Mouse (Mus musculus): ENCODE data around the gene Lmf2. TPM values are rescaled to one million over a fixed set of nuclear protein-coding genes. Genes with fewer than 3 reads are reported as not detected.
A peak's percentile ranks its signal among the peaks of the same experiment; 100 is the strongest.

The Lmf2 gene
- polyA plus RNA-seq, 1 experiment = 32.5 TPM

GRCm38 (mm10) chr15:89339696-89340095 lies 15.8 kb downstream of the Lmf2 start:
- no peak for TF ChIP-seq POLR2A (IDR thresholded peaks at IDR 0.05; ENCODE audit: borderline replicate concordance, extremely low read depth, insufficient read depth, insufficient read length, poor library complexity, severe bottlenecking)
- no peak for TF ChIP-seq CTCF (IDR thresholded peaks at IDR 0.05; ENCODE audit: borderline replicate concordance, extremely low read depth, insufficient read depth, insufficient read length)
- no peak for DNase-seq (ENCODE audit: low read depth)

DNA sequence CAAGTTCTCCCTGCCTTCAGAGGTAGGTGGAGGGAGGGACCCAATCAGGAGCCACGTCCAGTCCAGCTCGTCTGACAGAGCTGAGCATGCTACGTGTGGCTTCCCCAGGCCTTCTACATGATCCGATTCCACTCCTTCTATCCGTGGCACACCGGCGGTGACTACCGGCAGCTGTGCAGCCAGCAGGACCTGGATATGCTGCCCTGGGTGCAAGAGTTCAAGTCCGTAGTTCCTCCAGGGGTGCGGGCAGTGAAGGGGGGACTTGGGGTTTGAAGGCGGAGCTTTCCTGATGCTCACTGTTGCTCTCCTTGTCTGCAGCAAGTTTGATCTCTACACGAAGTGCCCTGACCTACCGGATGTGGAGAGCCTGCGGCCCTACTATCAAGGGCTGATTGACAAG lies 19.0 kb downstream of the Lmf2 start:
- TF ChIP-seq POLR2A (IDR thresholded peaks at IDR 0.05; ENCODE audit: borderline replicate concordance, extremely low read depth, insufficient read depth, insufficient read length, poor library complexity, severe bottlenecking) (no peak), CTCF (IDR thresholded peaks at IDR 0.05; ENCODE audit: borderline replicate concordance, extremely low read depth, insufficient read depth, insufficient read length) (no peak)
- no peak for DNase-seq (ENCODE audit: low read depth)

- TF ChIP-seq POLR2A (IDR thresholded peaks at IDR 0.05; ENCODE audit: borderline replicate concordance, extremely low read depth, insufficient read depth, insufficient read length, poor library complexity, severe bottlenecking) = no peak
- TF ChIP-seq CTCF (IDR thresholded peaks at IDR 0.05; ENCODE audit: borderline replicate concordance, extremely low read depth, insufficient read depth, insufficient read length) = no peak
- DNase-seq (ENCODE audit: low read depth) = no peak
These were observed 20.5 kb downstream of the Lmf2 start for GRCm38 (mm10) chr15:89334774-89335537.

DNA sequence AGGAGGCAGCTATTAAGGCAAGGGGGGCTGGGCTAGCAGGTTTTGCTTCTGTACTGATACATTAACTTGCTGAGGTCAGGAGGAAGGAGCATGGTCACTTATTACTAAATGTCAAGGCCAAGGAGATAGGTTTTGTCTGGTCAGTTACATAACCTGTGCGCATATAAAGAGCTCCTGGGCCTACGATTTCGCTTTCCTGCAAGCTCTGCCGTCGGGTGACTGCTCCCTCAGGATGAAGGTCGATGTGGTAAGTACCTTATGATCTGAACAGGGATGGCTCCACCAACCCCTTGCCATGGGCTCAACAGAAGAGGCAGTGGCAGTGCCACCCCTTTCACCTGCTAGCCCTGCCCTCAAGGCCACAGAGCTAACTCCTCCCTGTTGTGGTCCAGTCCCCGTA lies 21.2 kb downstream of the Lmf2 start, which contains the start of gene Miox:
Gene Miox, plus strand, starts transcription at position 128 of the 400 bp plus-strand sequence.
- no peak for DNase-seq (ENCODE audit: low read depth)

GRCm38 (mm10) chr15:89326441-89326840 lies 29.0 kb downstream of the Lmf2 start:
- no peak for TF ChIP-seq POLR2A (IDR thresholded peaks at IDR 0.05; ENCODE audit: borderline replicate concordance, extremely low read depth, insufficient read depth, insufficient read length, poor library complexity, severe bottlenecking)
- TF ChIP-seq CTCF (IDR thresholded peaks at IDR 0.05; ENCODE audit: borderline replicate concordance, extremely low read depth, insufficient read depth, insufficient read length) = no peak
- no peak for DNase-seq (ENCODE audit: low read depth)

More for the DNA sequence above, 21.2 kb downstream of the Lmf2 start, which contains the start of gene Miox:
- no peak for TF ChIP-seq POLR2A (IDR thresholded peaks at IDR 0.05; ENCODE audit: borderline replicate concordance, extremely low read depth, insufficient read depth, insufficient read length, poor library complexity, severe bottlenecking)
- TF ChIP-seq CTCF (IDR thresholded peaks at IDR 0.05; ENCODE audit: borderline replicate concordance, extremely low read depth, insufficient read depth, insufficient read length) = no peak

DNA sequence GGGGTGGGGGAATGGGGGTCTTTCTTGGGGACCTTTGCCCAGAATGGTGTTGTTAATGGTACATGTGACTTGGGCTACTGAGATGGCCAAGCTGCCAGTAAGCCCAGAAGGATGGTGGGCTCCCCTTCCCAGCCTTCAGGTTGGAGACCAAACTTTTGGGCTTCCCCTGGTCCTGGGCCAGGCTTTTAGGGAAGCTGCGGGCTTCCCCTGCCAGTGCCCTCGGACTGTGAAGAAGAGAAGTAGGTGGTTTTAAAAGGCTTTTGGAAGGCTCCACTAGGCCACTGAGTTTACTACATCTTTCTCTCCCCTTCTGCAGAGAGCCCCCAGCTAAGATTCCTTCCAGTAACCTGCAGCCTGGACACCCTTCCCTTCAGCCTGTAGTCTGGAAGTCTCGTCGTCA lies 31.8 kb downstream of the Lmf2 start:
- no peak for DNase-seq (ENCODE audit: low read depth)
- no peak for TF ChIP-seq CTCF (IDR thresholded peaks at IDR 0.05; ENCODE audit: borderline replicate concordance, extremely low read depth, insufficient read depth, insufficient read length)
- TF ChIP-seq POLR2A (IDR thresholded peaks at IDR 0.05; ENCODE audit: borderline replicate concordance, extremely low read depth, insufficient read depth, insufficient read length, poor library complexity, severe bottlenecking) = no peak

- no peak for DNase-seq (ENCODE audit: low read depth)
- TF ChIP-seq POLR2A (IDR thresholded peaks at IDR 0.05; ENCODE audit: borderline replicate concordance, extremely low read depth, insufficient read depth, insufficient read length, poor library complexity, severe bottlenecking) (no peak), CTCF (IDR thresholded peaks at IDR 0.05; ENCODE audit: borderline replicate concordance, extremely low read depth, insufficient read depth, insufficient read length) (no peak)
These were observed 32.6 kb downstream of the Lmf2 start, which contains the start of gene Adm2 for GRCm38 (mm10) chr15:89322670-89323522. Adm2 (plus strand) TSS chr15:89322720.

- DNase-seq (ENCODE audit: low read depth) = no peak
- no peak for TF ChIP-seq CTCF (IDR thresholded peaks at IDR 0.05; ENCODE audit: borderline replicate concordance, extremely low read depth, insufficient read depth, insufficient read length)
- no peak for TF ChIP-seq POLR2A (IDR thresholded peaks at IDR 0.05; ENCODE audit: borderline replicate concordance, extremely low read depth, insufficient read depth, insufficient read length, poor library complexity, severe bottlenecking)
These were observed 34.2 kb downstream of the Lmf2 start for GRCm38 (mm10) chr15:89321264-89321663.

DNA sequence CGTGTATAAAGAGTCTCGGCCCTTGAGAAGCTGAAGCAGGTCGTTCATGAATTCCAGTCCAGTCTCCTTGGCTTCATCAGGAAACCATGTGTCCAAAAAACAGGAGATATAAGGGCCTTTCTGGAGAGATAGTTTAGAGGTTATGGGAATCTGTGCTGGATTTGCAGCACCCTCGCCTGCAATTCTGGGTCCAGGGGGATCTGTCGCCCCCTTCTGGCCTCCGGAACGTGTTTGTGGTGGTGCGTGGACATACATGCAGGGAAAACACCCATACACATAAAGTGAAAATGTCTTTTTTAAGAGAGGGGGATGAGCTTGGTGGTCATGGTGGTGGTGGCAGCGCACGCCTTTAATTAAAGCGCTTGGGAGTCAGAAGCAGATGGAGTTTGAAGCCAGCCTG lies 39.3 kb downstream of the Lmf2 start:
- TF ChIP-seq CTCF (IDR thresholded peaks at IDR 0.05; ENCODE audit: borderline replicate concordance, extremely low read depth, insufficient read depth, insufficient read length) (peak; percentile 26; the same call in 1 of the 2 replicates), POLR2A (IDR thresholded peaks at IDR 0.05; ENCODE audit: borderline replicate concordance, extremely low read depth, insufficient read depth, insufficient read length, poor library complexity, severe bottlenecking) (no peak)
- DNase-seq (ENCODE audit: low read depth) = no peak

- TF ChIP-seq POLR2A (IDR thresholded peaks at IDR 0.05; ENCODE audit: borderline replicate concordance, extremely low read depth, insufficient read depth, insufficient read length, poor library complexity, severe bottlenecking) (peak; percentile 96), CTCF (IDR thresholded peaks at IDR 0.05; ENCODE audit: borderline replicate concordance, extremely low read depth, insufficient read depth, insufficient read length) (no peak)
These were observed 40.2 kb downstream of the Lmf2 start, which contains the start of gene Sbf1 for GRCm38 (mm10) chr15:89315190-89315731. Sbf1 (minus strand) TSS chr15:89315311.

More at GRCm38 (mm10) chr15:89315190-89315731, 40.2 kb downstream of the Lmf2 start, which contains the start of gene Sbf1:
- peak; percentile 99 for DNase-seq (ENCODE audit: low read depth)

All from brain, embryonic 14.5 days (tissue).